Mouse (Mus musculus): ENCODE measurements at regions not wholly inside any gene's neighbourhood (a gene's known extent, or its start where the extent isn't known, plus 50 kb on each side); places are given as distances from the start of the nearest gene placed in this dataset.

GRCm38 (mm10) chr11:82668026-82668425 lies 96.1 kb downstream of the Cct6b start:
- no peak for DNase-seq (ENCODE audit: low spot score)

GRCm38 (mm10) chr11:82664076-82664475 lies 100.0 kb downstream of the Cct6b start:
- DNase-seq (ENCODE audit: low spot score): no peak

- no peak for DNase-seq (ENCODE audit: low spot score)
Measured at GRCm38 (mm10) chr11:82662086-82662485, 102.0 kb downstream of the Cct6b start.

- no peak for DNase-seq (ENCODE audit: low spot score)
Measured at GRCm38 (mm10) chr11:82651751-82652150, 112.4 kb downstream of the Cct6b start.

GRCm38 (mm10) chr11:82638513-82638912 lies 125.6 kb downstream of the Cct6b start:
- DNase-seq (ENCODE audit: low spot score): no peak

- DNase-seq (ENCODE audit: low spot score): no peak
Measured at GRCm38 (mm10) chr11:82632191-82632590, 131.9 kb downstream of the Cct6b start.

- DNase-seq (ENCODE audit: low spot score): no peak
Measured at GRCm38 (mm10) chr11:82631387-82631786, 132.7 kb downstream of the Cct6b start.

- DNase-seq (ENCODE audit: low spot score): no peak
Measured at GRCm38 (mm10) chr11:82626501-82627111, 137.5 kb downstream of the Cct6b start.

- DNase-seq (ENCODE audit: low spot score): no peak
Measured at GRCm38 (mm10) chr11:82621061-82621460, 143.1 kb downstream of the Cct6b start.

- DNase-seq (ENCODE audit: low spot score): no peak
Measured at GRCm38 (mm10) chr11:82619418-82619817, 144.7 kb downstream of the Cct6b start.

- no peak for DNase-seq (ENCODE audit: low spot score)
Measured at GRCm38 (mm10) chr11:82618457-82618856, 145.7 kb downstream of the Cct6b start.

- DNase-seq (ENCODE audit: low spot score): no peak
Measured at GRCm38 (mm10) chr11:82616856-82617255, 147.3 kb downstream of the Cct6b start.

- no peak for DNase-seq (ENCODE audit: low spot score)
Measured at GRCm38 (mm10) chr11:82614356-82614755, 149.8 kb downstream of the Cct6b start.

GRCm38 (mm10) chr11:82613503-82613902 lies 150.6 kb downstream of the Cct6b start:
- DNase-seq (ENCODE audit: low spot score): peak; percentile 7

GRCm38 (mm10) chr11:82612026-82612425 lies 152.1 kb downstream of the Cct6b start:
- DNase-seq (ENCODE audit: low spot score): peak; percentile 18

GRCm38 (mm10) chr11:82608963-82609362 lies 155.2 kb downstream of the Cct6b start:
- DNase-seq (ENCODE audit: low spot score): no peak

GRCm38 (mm10) chr11:82607661-82608060 lies 156.5 kb downstream of the Cct6b start:
- DNase-seq (ENCODE audit: low spot score): no peak

- no peak for DNase-seq (ENCODE audit: low spot score)
Measured at GRCm38 (mm10) chr11:82604251-82604835, 159.8 kb downstream of the Cct6b start.

GRCm38 (mm10) chr11:82602818-82603217 lies 161.3 kb downstream of the Cct6b start:
- DNase-seq (ENCODE audit: low spot score): no peak

- no peak for DNase-seq (ENCODE audit: low spot score)
Measured at GRCm38 (mm10) chr11:82602250-82602649, 161.9 kb downstream of the Cct6b start.

- DNase-seq (ENCODE audit: low spot score): no peak
Measured at GRCm38 (mm10) chr11:82600151-82600550, 164.0 kb downstream of the Cct6b start.

GRCm38 (mm10) chr11:82597757-82598156 lies 166.4 kb downstream of the Cct6b start:
- DNase-seq (ENCODE audit: low spot score): no peak

GRCm38 (mm10) chr11:82596801-82597200 lies 167.3 kb downstream of the Cct6b start:
- no peak for DNase-seq (ENCODE audit: low spot score)

GRCm38 (mm10) chr11:82589761-82590160 lies 174.4 kb downstream of the Cct6b start:
- no peak for DNase-seq (ENCODE audit: low spot score)

Measured in MN1 (cell line).